Mouse (Mus musculus) limb, embryonic 12.5 days (tissue): ENCODE measurements around the gene Cep112. TPM values are rescaled to one million over a fixed set of nuclear protein-coding genes. Genes with fewer than 3 reads are reported as not detected.

ENCODE experiments used
- ATAC-seq: fragments of 200-750 bp; cut with Nextera tagmentation; 2 replicates; pipeline ENCODE4 v1.8.0; 2017; ENCODE audit warnings: low read depth, moderate TSS enrichment; ENCODE audit not compliant: insufficient number of reproducible peaks, insufficient read depth, low FRiP score, low TSS enrichment
- H3K27ac ChIP-seq: fragments of 300-500 bp; sonication (generic); 2 replicates; pipeline ENCODE4 v1.5.1; 2016; ENCODE audit warnings: mild to moderate bottlenecking, moderate library complexity
- H3K27me3 ChIP-seq: fragments of 300-500 bp; sonication (generic); 2 replicates; pipeline ENCODE4 v1.6.1; 2016; ENCODE audit warnings: mild to moderate bottlenecking, moderate library complexity
- H3K36me3 ChIP-seq: fragments of 300-500 bp; sonication (generic); 2 replicates; pipeline ENCODE4 v1.6.1; 2016; ENCODE audit warnings: mild to moderate bottlenecking, moderate library complexity
- H3K4me1 ChIP-seq: fragments of 300-500 bp; sonication (generic); replicated peaks from 2 replicates; pipeline ENCODE4 v1.6.1; 2016
- H3K4me2 ChIP-seq: fragments of 300-500 bp; sonication (generic); 2 replicates; pipeline ENCODE4 v1.6.1; 2016; ENCODE audit warnings: mild to moderate bottlenecking, moderate library complexity
- H3K4me3 ChIP-seq: fragments of 300-500 bp; sonication (generic); replicated peaks from 2 replicates; pipeline ENCODE4 v1.5.1; 2016; ENCODE audit warnings: mild to moderate bottlenecking
- H3K9ac ChIP-seq: fragments of 300-500 bp; sonication (generic); replicated peaks from 2 replicates; pipeline ENCODE4 v1.6.1; 2016; ENCODE audit warnings: mild to moderate bottlenecking, moderate library complexity
- H3K9me3 ChIP-seq: fragments of 300-500 bp; sonication (generic); 2 replicates; pipeline ENCODE4 v1.6.1; 2016; ENCODE audit warnings: mild to moderate bottlenecking, moderate library complexity
- WGBS: fragments of 180-500 bp; shearing (Covaris S2); methylation state at CpG from one replicate; pipeline ENCODE4 v1.1.7; 2016; 5-methylcytosine and 5-hydroxymethylcytosine counted together
- polyA plus RNA-seq: library from polyadenylated mRNA; unstranded; fragments of >200 nt; fragmentation: Nextera tagmentation; extraction: Ambion mirVana; gene quantifications from 2 replicates; pipeline ENCODE4 v1.2.1, GENCODE M21; 2016

The Cep112 gene
- polyA plus RNA-seq, 1 experiment from 2014 or later = 17.8 TPM

DNA sequence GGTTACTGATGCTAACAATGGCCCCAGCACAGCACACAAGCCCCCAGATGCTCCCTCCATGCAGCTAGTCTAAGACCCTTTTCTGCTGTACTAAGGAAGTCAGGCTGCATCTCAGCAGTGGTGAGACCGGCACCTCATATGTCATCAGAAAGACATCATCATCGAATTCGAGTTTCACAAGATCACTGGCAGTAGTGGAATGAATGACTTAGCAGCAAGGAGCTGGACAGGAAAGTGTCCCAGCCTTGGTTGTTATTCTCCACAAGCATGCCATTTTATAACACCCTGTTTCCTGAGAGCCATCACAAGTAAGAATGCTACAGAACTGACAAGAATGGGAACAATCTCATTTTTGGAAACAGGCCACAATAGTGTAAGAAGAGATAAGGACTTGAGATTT lies 381.0 kb downstream of the Cep112 start:
- H3K4me3 ChIP-seq = no peak overlapping the region
- ATAC-seq = no peak
- no peak overlapping the region for H3K4me2 ChIP-seq
- H3K4me1 ChIP-seq = no peaks in the 10 kb centered on the region
- no peaks in the 10 kb centered on the region for H3K36me3 ChIP-seq
- no peak overlapping the region for H3K27ac ChIP-seq
- H3K9ac ChIP-seq = no peak overlapping the region
- no peaks in the 10 kb centered on the region for H3K9me3 ChIP-seq
- no peaks in the 10 kb centered on the region for H3K27me3 ChIP-seq
- 82% methylated on average over 3 of the region's 3 CpGs for WGBS

DNA sequence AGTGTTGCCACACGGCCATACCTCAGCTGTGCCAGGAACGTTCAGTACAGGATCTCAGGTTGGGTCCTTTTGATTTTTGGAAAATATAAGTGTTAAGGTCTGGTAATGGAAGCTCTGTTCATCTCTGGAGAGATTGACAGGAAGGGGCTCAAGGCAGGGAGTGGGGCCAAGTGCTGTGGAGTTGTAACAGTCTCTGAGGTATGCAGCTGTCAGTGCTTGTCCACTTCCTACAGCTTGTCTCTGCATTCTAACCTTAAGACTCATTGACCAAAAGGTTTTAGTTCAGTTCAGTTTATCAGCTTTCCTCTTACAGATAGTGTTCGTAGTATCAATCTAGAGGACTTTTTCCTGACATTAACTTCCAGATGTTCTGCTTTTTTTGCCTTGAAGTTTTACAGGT lies 384.6 kb downstream of the Cep112 start:
- H3K9me3 ChIP-seq = no peaks in the 10 kb centered on the region
- no peak overlapping the region for H3K4me3 ChIP-seq
- 80% methylated on average over 3 of the region's 3 CpGs for WGBS
- H3K4me1 ChIP-seq = no peaks in the 10 kb centered on the region
- no peak overlapping the region for H3K4me2 ChIP-seq
- H3K27ac ChIP-seq = no peak overlapping the region
- H3K27me3 ChIP-seq = no peaks in the 10 kb centered on the region
- H3K9ac ChIP-seq = no peak overlapping the region
- H3K36me3 ChIP-seq = no peaks in the 10 kb centered on the region
- no peak for ATAC-seq

DNA sequence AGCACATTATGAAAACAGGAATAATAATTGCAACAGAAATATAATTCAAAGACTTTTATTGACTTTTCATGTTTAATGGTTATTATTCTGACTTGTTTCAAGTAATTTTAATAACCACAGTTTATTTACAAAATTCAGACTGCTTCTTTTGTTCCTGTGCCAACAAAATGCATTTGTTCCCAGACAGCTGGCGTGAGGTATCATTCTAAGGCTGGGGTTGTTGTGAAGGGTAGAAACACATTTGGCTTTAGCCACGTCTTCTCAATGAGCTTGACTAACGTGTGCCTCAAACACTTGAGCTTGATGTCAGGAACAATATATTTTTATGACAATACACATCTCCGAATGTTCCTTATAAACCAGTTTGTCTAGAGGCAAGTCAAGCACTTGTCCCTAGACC lies 396.8 kb downstream of the Cep112 start:
- H3K27ac ChIP-seq = peak overlapping the region; percentile 4; the same call in 1 of the 2 replicates
- H3K4me1 ChIP-seq = no peaks in the 10 kb centered on the region; the same call in 1 of the 2 replicates
- WGBS = 61% methylated on average over 4 of the region's 4 CpGs
- H3K9ac ChIP-seq = no peak overlapping the region
- no peaks in the 10 kb centered on the region for H3K27me3 ChIP-seq
- peaks cover 3% of the 10 kb centered on the region; the same call in 1 of the 2 replicates for H3K9me3 ChIP-seq
- H3K4me2 ChIP-seq = no peak overlapping the region
- peaks cover 4% of the 10 kb centered on the region; the same call in 1 of the 2 replicates for H3K36me3 ChIP-seq
- no peak for ATAC-seq
- no peak overlapping the region for H3K4me3 ChIP-seq

DNA sequence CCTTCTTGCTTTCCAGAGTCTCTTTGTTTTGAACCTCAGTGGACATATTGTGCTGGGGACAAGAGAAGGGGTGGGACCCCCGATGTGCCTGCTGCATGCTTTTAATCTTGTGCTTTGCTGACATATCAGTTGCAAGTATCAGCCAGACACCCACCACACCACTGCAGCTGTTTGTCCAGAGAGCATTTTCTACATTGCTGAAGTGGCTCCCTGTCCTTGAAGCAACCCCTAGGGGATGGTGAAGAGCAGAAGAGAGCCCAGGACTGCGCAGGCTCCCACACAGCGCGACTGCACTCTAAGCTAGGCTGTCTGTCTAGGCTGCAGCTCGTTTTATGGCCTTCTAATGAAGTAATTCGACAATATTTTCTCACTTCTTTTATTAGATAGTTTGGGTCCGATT lies 397.3 kb downstream of the Cep112 start:
- Histone ChIP-seq H3K4me1 (no peaks in the 10 kb centered on the region; the same call in 1 of the 2 replicates), H3K27me3 (no peaks in the 10 kb centered on the region), H3K4me3 (no peak overlapping the region), H3K36me3 (peaks cover 4% of the 10 kb centered on the region; the same call in 1 of the 2 replicates), H3K9ac (no peak overlapping the region), H3K4me2 (no peak overlapping the region), H3K9me3 (peaks cover 3% of the 10 kb centered on the region; the same call in 1 of the 2 replicates), H3K27ac (peak overlapping the region; percentile 4; the same call in 1 of the 2 replicates)
- WGBS = 65% methylated on average over 7 of the region's 7 CpGs
- no peak for ATAC-seq

DNA sequence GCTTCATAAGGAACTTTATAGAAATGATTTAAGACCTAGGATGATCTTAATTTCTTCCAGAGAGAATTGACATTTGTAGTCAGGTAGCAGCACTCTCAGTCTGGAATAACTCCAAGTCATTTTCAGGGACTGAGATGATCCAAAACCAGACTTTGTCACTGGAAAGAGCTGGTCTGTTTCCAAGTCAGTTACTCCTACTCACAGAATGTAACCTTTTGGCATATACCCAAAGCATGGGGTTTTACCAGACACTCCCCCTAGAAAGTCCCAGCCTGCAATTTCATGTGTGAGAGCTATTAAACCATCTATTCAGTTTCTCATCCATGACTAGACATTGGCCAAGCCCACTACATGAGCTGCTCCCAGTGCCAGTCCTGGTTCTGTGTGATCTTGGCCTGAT lies 402.3 kb downstream of the Cep112 start:
- no peak overlapping the region for H3K27ac ChIP-seq
- no peak for ATAC-seq

DNA sequence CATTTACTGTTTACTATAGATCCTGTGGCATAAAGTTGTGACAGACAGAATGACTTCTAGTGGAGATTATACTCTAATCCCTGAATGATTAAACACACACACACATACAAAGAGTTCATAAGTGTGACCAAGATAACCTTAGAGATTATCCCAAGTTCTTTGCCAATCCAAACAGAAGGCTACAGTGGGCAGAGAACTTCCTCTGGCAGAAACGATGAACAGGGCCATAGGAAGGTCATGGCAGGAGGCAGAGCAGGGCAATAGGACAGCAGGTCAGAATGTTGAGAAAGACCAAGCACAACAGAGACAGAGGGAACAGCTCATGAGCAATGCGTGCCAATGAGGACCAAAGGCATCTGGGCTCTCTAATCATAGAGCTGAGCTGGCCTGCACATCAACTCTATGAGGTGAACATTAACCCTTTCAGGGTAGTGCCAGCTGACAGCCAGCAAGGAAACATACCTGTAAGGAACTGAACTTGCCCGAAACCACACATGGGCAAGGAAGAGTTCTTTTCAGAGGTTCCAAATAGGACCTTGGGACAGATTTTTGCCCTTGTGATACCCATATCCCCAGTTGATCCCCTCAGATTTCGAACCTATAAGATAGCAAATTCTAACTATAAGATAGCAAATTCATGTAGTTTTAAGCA lies 403.5 kb downstream of the Cep112 start:
- Histone ChIP-seq H3K36me3 (peaks cover 4% of the 10 kb centered on the region; the same call in 1 of the 2 replicates), H3K9ac (no peak overlapping the region), H3K27me3 (no peaks in the 10 kb centered on the region), H3K4me2 (no peak overlapping the region), H3K27ac (no peak overlapping the region), H3K4me1 (no peaks in the 10 kb centered on the region), H3K4me3 (no peak overlapping the region), H3K9me3 (peaks cover 3% of the 10 kb centered on the region; the same call in 1 of the 2 replicates)
- ATAC-seq = no peak
- 71% methylated on average over 4 of the region's 4 CpGs for WGBS

More for the DNA sequence above, 402.3 kb downstream of the Cep112 start:
- H3K9me3 ChIP-seq = peaks cover 3% of the 10 kb centered on the region; the same call in 1 of the 2 replicates
- peaks cover 4% of the 10 kb centered on the region; the same call in 1 of the 2 replicates for H3K36me3 ChIP-seq
- no peak overlapping the region for H3K9ac ChIP-seq
- no peaks in the 10 kb centered on the region for H3K4me1 ChIP-seq
- H3K4me2 ChIP-seq = no peak overlapping the region
- H3K4me3 ChIP-seq = no peak overlapping the region
- no peaks in the 10 kb centered on the region for H3K27me3 ChIP-seq

DNA sequence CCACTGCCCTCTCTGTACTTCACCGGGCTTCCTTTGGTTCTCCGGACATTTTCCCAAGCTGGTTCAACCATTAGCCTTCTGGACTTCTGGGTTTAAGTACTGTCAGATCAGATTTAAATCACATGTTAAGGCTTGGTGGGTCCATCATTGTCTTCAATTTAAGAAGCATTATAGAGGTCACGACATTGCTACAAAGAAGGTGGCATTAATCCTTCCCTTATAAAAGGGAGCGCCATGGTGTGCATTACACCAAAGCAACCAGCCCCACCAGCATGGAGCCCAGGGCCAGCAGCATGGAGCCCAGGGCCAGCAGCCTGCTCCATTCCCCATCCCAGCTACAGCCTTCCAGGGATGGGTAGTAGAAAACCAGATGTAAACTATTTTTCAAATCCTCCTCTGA lies 411.7 kb downstream of the Cep112 start:
- Histone ChIP-seq H3K9ac (no peak overlapping the region), H3K27ac (peak overlapping the region; percentile 29; the same call in 1 of the 2 replicates), H3K4me3 (no peak overlapping the region), H3K27me3 (no peaks in the 10 kb centered on the region), H3K9me3 (no peaks in the 10 kb centered on the region), H3K4me2 (no peak overlapping the region), H3K4me1 (peaks cover 5% of the 10 kb centered on the region; the same call in 1 of the 2 replicates), H3K36me3 (no peaks in the 10 kb centered on the region)
- 64% methylated on average over 4 of the region's 4 CpGs for WGBS
- ATAC-seq = no peak

DNA sequence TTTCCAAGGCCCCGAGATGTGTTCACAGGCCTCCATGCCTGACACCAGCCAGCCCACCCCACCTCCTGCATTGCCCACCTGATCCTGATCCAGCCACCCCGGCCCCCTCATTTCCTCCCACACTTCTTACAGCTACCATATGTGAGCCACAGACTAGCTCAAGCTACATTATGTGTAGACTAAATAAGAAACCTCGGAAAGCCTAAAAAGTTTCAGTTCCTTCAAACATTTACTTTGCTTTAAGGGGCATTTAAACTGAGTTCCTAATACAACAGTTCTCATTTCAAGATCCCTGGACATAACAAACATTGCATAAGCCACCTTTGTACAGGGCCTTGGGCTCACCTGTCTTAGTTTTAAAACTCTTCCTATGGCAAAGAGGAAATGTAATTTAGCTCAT lies 415.2 kb downstream of the Cep112 start:
- ATAC-seq = no peak
- Histone ChIP-seq H3K27me3 (no peaks in the 10 kb centered on the region), H3K4me2 (no peak overlapping the region), H3K36me3 (no peaks in the 10 kb centered on the region), H3K27ac (no peak overlapping the region), H3K4me1 (peaks cover 5% of the 10 kb centered on the region; the same call in 1 of the 2 replicates), H3K9ac (no peak overlapping the region), H3K4me3 (no peak overlapping the region), H3K9me3 (no peaks in the 10 kb centered on the region)
- WGBS = 45% methylated on average over 3 of the region's 3 CpGs

DNA sequence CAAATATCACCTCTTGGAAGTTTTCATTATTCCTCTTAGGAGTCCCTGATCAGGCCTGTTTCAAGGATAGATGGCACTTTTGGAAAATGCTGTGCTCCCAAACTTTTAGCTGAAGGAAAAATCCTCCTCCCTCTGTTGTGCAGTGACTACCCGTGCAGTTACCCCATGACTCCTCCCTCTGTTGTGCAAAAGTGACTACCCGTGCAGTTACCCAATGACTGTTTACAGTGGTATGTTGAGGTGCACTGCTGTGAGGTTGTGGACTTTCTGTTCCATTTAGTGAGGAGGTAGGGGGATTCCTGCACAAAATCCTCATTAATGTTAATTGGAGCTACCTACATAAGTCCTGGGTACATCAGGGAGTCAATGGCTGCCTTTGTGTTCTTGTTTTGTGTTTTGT lies 417.8 kb downstream of the Cep112 start:
- no peak overlapping the region for H3K4me2 ChIP-seq
- H3K4me3 ChIP-seq = no peak overlapping the region
- H3K36me3 ChIP-seq = no peaks in the 10 kb centered on the region
- no peaks in the 10 kb centered on the region for H3K9me3 ChIP-seq
- H3K27ac ChIP-seq = no peak overlapping the region
- H3K9ac ChIP-seq = no peak overlapping the region
- no peak for ATAC-seq
- H3K27me3 ChIP-seq = no peaks in the 10 kb centered on the region
- WGBS = 52% methylated on average over 2 of the region's 2 CpGs
- H3K4me1 ChIP-seq = peaks cover 4% of the 10 kb centered on the region; the same call in 1 of the 2 replicates

DNA sequence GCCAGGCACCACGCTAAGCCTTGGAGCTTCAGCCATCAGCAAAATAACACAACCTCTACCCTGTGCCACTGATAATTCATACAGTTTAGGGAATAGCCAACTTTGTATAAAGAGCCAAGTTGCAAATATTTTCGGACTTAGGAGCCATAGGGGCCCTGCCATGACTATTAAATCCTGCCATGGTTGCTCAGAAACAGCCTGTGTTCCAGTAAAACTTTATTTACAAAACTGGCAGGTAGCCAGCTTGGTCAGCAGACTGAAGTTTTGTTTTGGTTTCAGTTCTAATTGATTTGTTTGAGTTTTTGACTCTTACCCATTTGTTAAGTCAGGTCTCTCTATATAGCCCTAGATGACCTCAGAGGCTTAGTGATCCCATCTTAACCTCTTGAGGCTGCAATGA lies 421.0 kb downstream of the Cep112 start:
- Histone ChIP-seq H3K36me3 (no peaks in the 10 kb centered on the region), H3K4me2 (no peak overlapping the region), H3K4me1 (peaks cover 4% of the 10 kb centered on the region; the same call in 1 of the 2 replicates), H3K9ac (no peak overlapping the region), H3K27me3 (no peaks in the 10 kb centered on the region), H3K27ac (no peak overlapping the region), H3K4me3 (no peak overlapping the region), H3K9me3 (0 out of 2 replicates have a peak, but pooled peaks cover 2% of the 10 kb centered on the region)
- WGBS = 72% methylated on average over 2 of the region's 2 CpGs
- no peak for ATAC-seq

DNA sequence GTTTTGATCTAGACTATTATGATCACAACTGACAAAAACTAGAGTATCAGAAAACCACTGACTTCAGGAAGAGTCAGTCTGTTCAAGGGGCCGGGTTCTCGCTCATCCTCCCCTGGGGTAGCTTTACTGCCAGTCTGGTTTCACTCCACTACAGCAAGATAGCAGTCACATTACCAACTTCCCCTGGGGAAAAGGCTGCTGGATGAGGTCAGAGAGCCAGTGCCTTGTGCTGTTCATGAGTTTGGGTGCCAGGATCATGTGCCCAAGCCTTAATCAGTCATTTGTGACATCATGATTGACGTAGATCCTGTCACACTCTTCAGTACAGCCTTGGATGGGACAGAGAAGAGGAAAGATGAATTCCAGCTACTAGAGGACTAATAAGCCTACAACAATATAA lies 421.5 kb downstream of the Cep112 start:
- Histone ChIP-seq H3K4me3 (no peak overlapping the region), H3K4me1 (peaks cover 4% of the 10 kb centered on the region; the same call in 1 of the 2 replicates), H3K9me3 (peaks cover 6% of the 10 kb centered on the region; the same call in 1 of the 2 replicates), H3K36me3 (no peaks in the 10 kb centered on the region), H3K4me2 (no peak overlapping the region), H3K27ac (no peak overlapping the region), H3K27me3 (no peaks in the 10 kb centered on the region), H3K9ac (no peak overlapping the region)
- ATAC-seq = no peak
- WGBS = 93% methylated on average over 3 of the region's 3 CpGs

DNA sequence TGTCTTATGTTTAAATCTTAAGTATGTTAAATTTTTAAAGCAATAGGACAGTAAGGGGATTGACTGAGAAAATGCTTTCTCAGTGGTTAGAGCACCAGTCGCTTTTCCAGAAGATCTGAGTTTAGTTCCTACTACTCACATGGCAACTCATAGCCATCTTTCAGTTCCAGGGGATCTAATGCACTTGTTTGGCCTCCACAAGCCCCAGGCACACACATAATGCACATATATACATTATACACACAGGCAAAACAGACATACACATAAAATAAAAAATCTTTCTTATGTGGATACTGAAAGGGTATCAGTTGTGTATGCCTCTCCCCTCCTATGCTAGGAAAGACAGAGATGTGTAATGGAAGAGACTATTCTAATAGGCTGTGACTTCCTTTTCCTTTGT lies 426.8 kb downstream of the Cep112 start:
- Histone ChIP-seq H3K4me1 (no peaks in the 10 kb centered on the region), H3K9ac (no peak overlapping the region), H3K4me2 (no peak overlapping the region), H3K9me3 (peaks cover 8% of the 10 kb centered on the region; the same call in 1 of the 2 replicates), H3K27me3 (no peaks in the 10 kb centered on the region), H3K27ac (no peak overlapping the region), H3K36me3 (no peaks in the 10 kb centered on the region), H3K4me3 (no peak overlapping the region)
- 92% methylated on average over 1 of the region's 1 CpGs for WGBS
- ATAC-seq = no peak
